Mouse (Mus musculus) liver, embryonic 14.5 days (tissue): ENCODE data around the gene Slc17a9.
A peak's percentile ranks its signal among the peaks of the same experiment; 100 is the strongest.

Experiments used
- CTCF ChIP-seq: IDR thresholded peaks from 2 replicates; pipeline ENCODE4 v1.5.1; 2016; ENCODE audit warnings: antibody characterized with exemption, low read depth, control low read depth
- EP300 ChIP-seq: IDR thresholded peaks from 2 replicates; pipeline ENCODE4 v1.6.1; 2016; ENCODE audit warnings: antibody characterized with exemption, low read depth

- TF ChIP-seq CTCF: peak; percentile 6; the same call in 1 of the 2 replicates
- peak; percentile 98 for TF ChIP-seq EP300
Measured at GRCm38 (mm10) chr2:180712037-180712689, 12.9 kb upstream of the Slc17a9 start.
